In the genomic region with DNA sequence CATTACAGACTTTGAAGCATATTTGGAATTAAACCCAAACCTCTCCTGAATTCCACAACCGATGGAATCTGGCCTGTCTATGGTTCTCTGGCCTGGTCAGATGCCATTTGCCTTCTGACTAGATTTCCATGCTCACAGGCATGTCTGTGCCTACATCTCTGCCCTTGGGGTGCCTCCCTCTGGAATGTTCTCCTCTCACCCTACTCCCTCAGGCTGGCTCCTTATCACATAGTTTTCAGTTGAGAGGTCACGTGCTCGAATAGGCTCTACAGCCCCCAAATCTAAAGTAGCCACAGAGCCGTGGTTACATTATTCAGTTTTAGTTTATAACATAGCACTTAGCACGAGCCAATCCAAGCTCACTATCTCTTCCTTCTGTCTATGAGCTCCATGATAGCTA, we compare ENCODE assay signal across 27 mouse cellular contexts. TPM values are rescaled to one million over a fixed set of nuclear protein-coding genes. Genes with fewer than 3 reads are reported as not detected.
DNase-seq lines count a peak whose midpoint lies in the region; ATAC-seq and TF ChIP-seq lines count a peak whose summit lies in the region.
"Had no signal": no experiment of that assay in that cellular context is flagged by ENCODE, and none has a peak within 500 bp of the region (broad histone marks: within the 10 kb centered on the region; RNA-seq: fewer than 3 reads in every experiment).

No protein-coding gene starts in this region.

- ATAC-seq in heart, embryonic 14.5 days (ENCODE audit: insufficient number of reproducible peaks, insufficient read depth, low FRiP score, low read depth): peak; percentile 69
- ATAC-seq in lung, postnatal 0 days: peak; percentile 77
- ATAC-seq: activated CD4-positive, CD25-positive, alpha-beta regulatory T cell, adult 4 months; forebrain, embryonic 16.5 days; liver, embryonic 12.5 days had no signal

- intact Hi-C loops in heart, adult 2 months (cut with DNase I): no loop called here
- intact Hi-C loops in gastrocnemius, adult 2 months (cut with DNase I): no loop called here

- H3K4me2 ChIP-seq in heart, embryonic 14.5 days (ENCODE audit: low read length): peak overlapping the region; percentile 0; the same call in 1 of the 2 replicates
- no peak overlapping the region for H3K4me2 ChIP-seq in lung, postnatal 0 days (replicated peaks; ENCODE audit: low read depth, low read length)
- H3K4me2 ChIP-seq: hindbrain, embryonic 12.5 days; limb, embryonic 12.5 days; liver, embryonic 12.5 days; stomach, embryonic 15.5 days had no signal

- no peaks in the 10 kb centered on the region for H3K9me3 ChIP-seq in heart, embryonic 14.5 days (ENCODE audit: control insufficient read depth, low read length)
- no peaks in the 10 kb centered on the region for H3K9me3 ChIP-seq in lung, postnatal 0 days (ENCODE audit: low read length)
- H3K9me3 ChIP-seq: hindbrain, embryonic 12.5 days; limb, embryonic 12.5 days; liver, embryonic 12.5 days; midbrain, embryonic 10.5 days; stomach, embryonic 15.5 days had no signal

- no peak for TF ChIP-seq EP300 in heart, adult 2 months (IDR thresholded peaks at IDR 0.05; ENCODE audit: insufficient read depth, low read depth, low read length)
- TF ChIP-seq EP300 in lung, postnatal 0 days (IDR thresholded peaks at IDR 0.05): 0 out of 2 replicates have a peak, but pooled peaks have one; percentile 31

- no peak for DNase-seq in heart, adult 2 months
- peak; percentile 52 for DNase-seq in lung, postnatal 0 days (ENCODE audit: low spot score)
- DNase-seq in lung, postnatal 14 days: no peak
- peak; percentile 27 for DNase-seq in lung, postnatal 10 days
- no peak for DNase-seq in gastrocnemius, adult 2 months
- DNase-seq in left cerebral cortex, adult 9 months (ENCODE audit: low spot score in 2 of 2): no peak
- DNase-seq: adrenal gland, postnatal 25 days; cerebellum, adult 11-12 months; cerebellum, postnatal 25 days; embryo, embryonic 11 days; gastrocnemius, postnatal 36 days; kidney, adult 8-10 months; kidney, postnatal 36 days; layer of hippocampus, adult 9-11 months; right cerebral cortex, postnatal 25 days; thymus, adult 18-20 months; thymus, postnatal 4 days had no signal

- peak overlapping the region; percentile 73 to 76 for H3K27ac ChIP-seq in heart, embryonic 14.5 days (replicated peaks in 1 of 2; ENCODE audit: control insufficient read depth in 1 of 2, insufficient read depth in 1 of 2, low read depth in 2 of 2, low read length in 2 of 2)
- H3K27ac ChIP-seq in heart, adult 2 months: no peak overlapping the region
- H3K27ac ChIP-seq in lung, postnatal 0 days (ENCODE audit: low read length): no peak overlapping the region
- H3K27ac ChIP-seq in gastrocnemius, adult 2 months: no peak overlapping the region
- H3K27ac ChIP-seq: hindbrain, embryonic 12.5 days; left cerebral cortex, adult 2 months; limb, embryonic 12.5 days; liver, embryonic 12.5 days; midbrain, embryonic 10.5 days; stomach, embryonic 15.5 days had no signal

- no peak for TF ChIP-seq POLR2A in heart, adult 2 months (IDR thresholded peaks at IDR 0.05; ENCODE audit: insufficient read depth, low read depth, low read length)

- H3K4me3 ChIP-seq in heart, embryonic 14.5 days (ENCODE audit: control insufficient read depth in 1 of 2, insufficient read depth in 1 of 2, low read depth in 1 of 2, low read length in 2 of 2): no peak overlapping the region
- no peak overlapping the region for H3K4me3 ChIP-seq in heart, adult 2 months
- H3K4me3 ChIP-seq in lung, postnatal 0 days (ENCODE audit: low read depth, low read length): no peak overlapping the region
- no peak overlapping the region for H3K4me3 ChIP-seq in gastrocnemius, adult 2 months
- H3K4me3 ChIP-seq: hindbrain, embryonic 12.5 days; left cerebral cortex, adult 2 months; limb, embryonic 12.5 days; liver, embryonic 12.5 days; midbrain, embryonic 10.5 days; stomach, embryonic 15.5 days had no signal

- no peaks in the 10 kb centered on the region for H3K27me3 ChIP-seq in heart, embryonic 14.5 days (ENCODE audit: control insufficient read depth, insufficient read depth, low read length)
- no peaks in the 10 kb centered on the region for H3K27me3 ChIP-seq in heart, adult 2 months (ENCODE audit: control insufficient read depth, insufficient read depth, low read length)
- H3K27me3 ChIP-seq in lung, postnatal 0 days (replicated peaks; ENCODE audit: insufficient read depth, low read length): no peaks in the 10 kb centered on the region
- H3K27me3 ChIP-seq: hindbrain, embryonic 12.5 days; limb, embryonic 12.5 days; stomach, embryonic 15.5 days had no signal

- H3K9ac ChIP-seq in heart, embryonic 14.5 days (ENCODE audit: low read length): no peak overlapping the region
- H3K9ac ChIP-seq in heart, adult 2 months (ENCODE audit: low read depth, low read length): no peak overlapping the region
- no peak overlapping the region for H3K9ac ChIP-seq in lung, postnatal 0 days (replicated peaks; ENCODE audit: low read depth)
- H3K9ac ChIP-seq: hindbrain, embryonic 12.5 days; limb, embryonic 12.5 days; liver, embryonic 12.5 days; stomach, embryonic 15.5 days had no signal

- no peaks in the 10 kb centered on the region for H3K36me3 ChIP-seq in heart, embryonic 14.5 days (ENCODE audit: control insufficient read depth, insufficient read depth, low read length)
- no peaks in the 10 kb centered on the region for H3K36me3 ChIP-seq in heart, adult 2 months (ENCODE audit: control insufficient read depth, insufficient read depth, low read length)
- no peaks in the 10 kb centered on the region for H3K36me3 ChIP-seq in lung, postnatal 0 days (ENCODE audit: insufficient read depth, low read length)
- H3K36me3 ChIP-seq: hindbrain, embryonic 12.5 days; limb, embryonic 12.5 days; liver, embryonic 12.5 days; midbrain, embryonic 10.5 days; stomach, embryonic 15.5 days had no signal

- WGBS in heart, embryonic 14.5 days: 18% methylated on average over 5 of the region's 5 CpGs
- WGBS in heart, adult 2 months: 49% methylated on average over 5 of the region's 5 CpGs
- 30% methylated on average over 5 of the region's 5 CpGs for WGBS in lung, postnatal 0 days

- no peaks in the 10 kb centered on the region for H3K79me2 ChIP-seq in heart, adult 2 months (replicated peaks; ENCODE audit: control insufficient read depth, insufficient read depth, low read length)

- peaks cover 13 to 21% of the 10 kb centered on the region in 2 experiments for H3K4me1 ChIP-seq in heart, embryonic 14.5 days (ENCODE audit: control insufficient read depth in 2 of 2, insufficient read depth in 2 of 2, low read length in 2 of 2)
- peaks cover 7% of the 10 kb centered on the region for H3K4me1 ChIP-seq in heart, adult 2 months (ENCODE audit: control insufficient read depth, insufficient read depth, low read length)
- no peaks in the 10 kb centered on the region for H3K4me1 ChIP-seq in lung, postnatal 0 days (ENCODE audit: insufficient read depth, low read depth, low read length)
- H3K4me1 ChIP-seq: hindbrain, embryonic 12.5 days; limb, embryonic 12.5 days; liver, embryonic 12.5 days; midbrain, embryonic 10.5 days; stomach, embryonic 15.5 days had no signal

- TF ChIP-seq CTCF in heart, adult 2 months (IDR thresholded peaks at IDR 0.05): no peak
- TF ChIP-seq CTCF in lung, postnatal 0 days (IDR thresholded peaks at IDR 0.05): no peak
- no peak for TF ChIP-seq CTCF in gastrocnemius, adult 2 months (IDR thresholded peaks at IDR 0.05)

RNA-seq across cellular contexts. Expression of a gene that starts 13.7 kb away (rescaled TPM):
- polyA plus RNA-seq in heart, embryonic 14.5 days (2014; fragmentation: Nextera tagmentation; extraction: Ambion mirVana): 0.50 and 0.82 TPM in 2 replicates
- under 1 TPM; 0.05 to 0.36 TPM for total RNA-seq in heart, adult 2 months (2021)
- 0.10 and 0.15 TPM in 2 replicates for polyA plus RNA-seq in heart, adult 2 months (2012; rRNA removed)
- polyA plus RNA-seq in lung, postnatal 0 days (2015; fragmentation: Nextera tagmentation; extraction: Ambion mirVana): 0.57 and 0.58 TPM in 2 replicates
- total RNA-seq in gastrocnemius, adult 2 months (2021): not detected
- total RNA-seq: gastrocnemius, postnatal 36 days had no signal
- polyA plus RNA-seq: C2C12 had no signal

RNA-seq across cellular contexts. Expression of a gene that starts 42.9 kb away (rescaled TPM):
- 64.2 and 66.1 TPM in 2 replicates for polyA plus RNA-seq in heart, embryonic 14.5 days (2014; fragmentation: Nextera tagmentation; extraction: Ambion mirVana)
- total RNA-seq in heart, adult 2 months (2021): 10 to 100 TPM; 28.1 to 34.3 TPM
- polyA plus RNA-seq in heart, adult 2 months (2012; rRNA removed): 35.4 and 61.2 TPM in 2 replicates
- polyA plus RNA-seq in lung, postnatal 0 days (2015; fragmentation: Nextera tagmentation; extraction: Ambion mirVana): 109 and 117 TPM in 2 replicates
- total RNA-seq in gastrocnemius, adult 2 months (2021): 10 to 100 TPM; 28.1 to 30.4 TPM

Comparison
In these comparisons a context has a peak if more than half of its experiments do, and no peak if none do; other contexts are left out.
1. H3K27ac ChIP-seq: peak in heart, embryonic 14.5 days (2 of 2); none in heart, adult 2 months (single experiment), lung, postnatal 0 days (single experiment) and gastrocnemius, adult 2 months (single experiment).
2. DNase-seq: peak in lung, postnatal 0 days (single experiment) and lung, postnatal 10 days (single experiment); none in heart, adult 2 months (0 of 2), lung, postnatal 14 days (single experiment), gastrocnemius, adult 2 months (single experiment) and left cerebral cortex, adult 9 months (0 of 2).